Mouse (Mus musculus) large intestine, adult 2 months (tissue): ENCODE results near the gene Heatr5a. TPM values are rescaled to one million over a fixed set of nuclear protein-coding genes. Genes with fewer than 3 reads are reported as not detected.

Experiments used
- DNase-seq: peaks from one replicate; pipeline ENCODE4 v3.0.0-alpha.2; 2012; ENCODE audit warnings: low read depth, low spot score
- WGBS: fragments of 180-500 bp; shearing (Covaris S2); methylation state at CpG from one replicate; pipeline ENCODE4 v1.1.7; 2018; 5-methylcytosine and 5-hydroxymethylcytosine counted together
- polyA plus RNA-seq: library from polyadenylated mRNA; depleted of rRNA; stranded (reverse); fragments of >200 nt; gene quantifications from 2 replicates; pipeline ENCODE4 v1.2.3, GENCODE M21; 2012

The Heatr5a gene
- polyA plus RNA-seq, 1 experiment = 19.4 TPM

DNA sequence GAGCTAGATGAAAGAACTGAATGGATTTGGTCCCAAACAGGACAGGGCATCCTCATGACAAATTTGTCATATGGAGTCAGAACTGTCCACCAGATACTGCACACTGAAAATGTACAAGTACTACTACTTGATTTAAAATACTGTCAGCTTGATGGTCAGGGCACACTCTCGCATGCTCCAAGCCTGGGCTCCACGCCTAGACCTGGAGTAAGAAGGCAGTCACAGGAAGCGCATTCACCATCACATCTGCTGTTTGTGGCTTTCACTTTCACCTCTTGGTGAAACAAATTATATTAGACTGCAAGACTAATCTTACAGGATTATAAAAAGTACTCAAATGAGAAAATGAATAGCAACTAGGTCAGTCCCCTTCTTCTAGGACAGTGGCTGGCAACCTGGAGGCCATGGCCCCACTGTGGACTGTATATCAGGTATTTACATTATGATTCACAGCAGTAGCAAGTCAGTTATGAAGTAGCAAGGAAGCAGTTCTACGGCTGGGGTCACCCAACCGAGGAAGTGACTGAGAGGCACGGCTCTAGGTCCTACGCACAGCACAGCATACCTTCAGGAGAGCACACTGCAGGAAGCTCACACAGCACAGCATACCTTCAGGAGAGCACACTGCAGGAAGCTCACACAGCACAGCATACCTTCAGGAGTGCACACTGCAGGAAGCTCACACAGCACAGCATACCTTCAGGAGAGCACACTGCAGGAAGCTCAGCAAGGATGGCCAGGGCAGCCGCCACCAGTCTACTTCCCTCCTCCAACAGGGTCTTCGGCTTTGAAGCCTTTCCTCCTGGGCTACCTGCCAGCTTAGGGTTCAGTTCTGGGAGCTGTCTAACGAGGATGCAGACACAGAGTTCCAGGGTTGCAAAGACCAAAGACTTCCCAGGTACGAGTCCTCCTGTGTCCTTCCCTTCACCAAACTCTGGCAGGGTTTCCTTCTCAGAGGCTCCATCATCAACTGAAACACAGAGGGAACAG, 83.5 kb downstream of the Heatr5a start:
- WGBS = 45% methylated on average over 11 of the region's 11 CpGs
- no peak for DNase-seq

DNA sequence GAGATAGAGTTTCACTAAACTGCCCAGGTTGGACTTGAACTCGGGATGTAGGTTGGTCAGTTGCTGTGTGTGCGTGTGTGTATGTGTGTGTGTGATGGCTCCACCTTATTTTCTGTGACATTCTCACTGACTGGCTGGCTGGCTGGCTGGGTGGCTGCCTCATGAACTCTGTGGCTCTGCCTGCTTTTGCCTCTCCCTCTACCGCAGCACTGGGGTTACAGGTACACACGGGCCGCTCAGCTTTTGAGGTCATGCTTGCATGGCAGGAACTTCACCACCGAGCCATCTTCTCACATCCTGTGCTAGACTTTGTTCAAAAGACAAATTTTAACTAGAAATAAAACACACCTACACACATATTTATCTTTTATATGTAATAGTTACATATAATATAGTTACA, 84.8 kb downstream of the Heatr5a start:
- no peak for DNase-seq
- WGBS = 92% methylated on average over 6 of the region's 6 CpGs

DNA sequence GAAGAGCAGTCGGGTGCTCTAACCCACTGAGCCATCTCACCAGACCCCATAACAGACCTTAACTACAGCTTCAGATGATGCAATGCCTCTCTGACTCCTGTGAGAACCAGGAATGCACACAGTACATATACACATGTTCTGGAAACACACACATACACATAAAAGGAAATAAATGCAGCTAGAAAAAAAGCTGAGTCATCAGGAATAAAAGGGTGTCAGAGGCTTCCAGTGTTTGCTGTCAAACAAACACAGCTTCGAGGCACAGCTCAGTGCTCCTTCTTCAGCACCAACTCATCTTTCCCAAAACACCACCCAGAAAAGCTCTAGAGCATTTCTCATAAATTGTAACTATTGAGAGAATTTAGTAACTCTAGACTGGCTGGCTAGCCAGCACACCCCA, 86.3 kb downstream of the Heatr5a start:
- WGBS = 61% methylated on average over 2 of the region's 2 CpGs
- no peak for DNase-seq

DNA sequence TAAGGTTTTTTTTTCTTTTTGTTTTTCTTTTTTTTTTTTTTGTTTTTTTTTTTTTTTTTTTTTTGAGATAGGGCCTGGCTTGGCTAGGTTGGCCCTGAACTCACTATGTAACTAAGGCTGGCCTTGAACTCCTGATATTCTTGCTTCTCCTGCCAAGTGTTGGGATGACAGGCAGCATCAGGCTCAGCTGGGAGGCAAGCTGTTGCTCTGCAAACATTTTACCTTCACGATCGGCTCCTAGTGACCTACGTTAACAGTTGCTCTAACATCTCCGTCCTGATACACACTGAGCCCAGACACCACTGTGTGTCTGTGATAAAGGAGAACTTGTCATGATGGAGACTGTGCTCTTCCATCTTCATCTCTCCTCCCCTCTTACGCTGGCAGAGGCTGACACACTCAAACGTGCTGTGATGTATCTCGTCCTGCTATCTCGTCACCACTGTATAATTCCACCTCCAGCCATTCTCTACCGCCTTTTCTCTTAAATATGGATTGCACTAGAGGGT, 87.8 kb downstream of the Heatr5a start:
- DNase-seq = no peak
- whole genome bisulfite sequencing = 95% methylated on average over 9 of the region's 9 CpGs

DNA sequence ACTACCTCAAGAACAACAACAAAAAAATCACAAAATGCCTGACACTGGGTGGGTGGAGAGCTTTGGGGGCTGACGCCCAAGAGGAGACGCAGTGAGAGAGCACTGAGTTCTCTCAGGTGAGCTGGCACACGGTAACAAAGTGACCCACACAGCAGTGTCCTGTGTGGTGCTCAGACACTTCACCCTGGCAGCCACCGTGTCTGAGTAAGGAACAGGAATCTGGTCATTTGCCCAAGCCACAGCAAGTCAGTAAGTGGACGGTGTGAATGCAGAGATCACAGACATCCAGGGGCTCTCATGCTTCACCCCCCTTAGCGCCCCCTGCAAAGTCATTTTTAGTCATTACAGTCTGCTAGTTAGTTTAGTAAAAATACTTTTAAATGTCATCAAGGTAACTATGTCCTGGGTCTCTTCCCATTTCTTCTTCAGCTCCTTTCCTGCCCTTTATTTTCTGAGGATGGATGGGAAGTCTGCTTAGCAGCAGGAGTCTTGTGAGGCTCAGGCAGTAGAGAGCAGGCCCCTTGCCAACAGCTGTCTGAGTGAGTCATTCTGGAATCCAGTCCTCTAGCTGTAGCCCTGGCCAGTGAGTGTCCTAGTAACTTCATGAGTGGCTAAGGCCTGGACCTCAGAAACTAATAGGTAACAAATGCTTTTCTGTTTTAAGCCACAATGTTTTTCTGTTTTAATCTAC, 88.4 kb downstream of the Heatr5a start:
- DNase-seq = no peak
- 81% methylated on average over 6 of the region's 6 CpGs for WGBS

DNA sequence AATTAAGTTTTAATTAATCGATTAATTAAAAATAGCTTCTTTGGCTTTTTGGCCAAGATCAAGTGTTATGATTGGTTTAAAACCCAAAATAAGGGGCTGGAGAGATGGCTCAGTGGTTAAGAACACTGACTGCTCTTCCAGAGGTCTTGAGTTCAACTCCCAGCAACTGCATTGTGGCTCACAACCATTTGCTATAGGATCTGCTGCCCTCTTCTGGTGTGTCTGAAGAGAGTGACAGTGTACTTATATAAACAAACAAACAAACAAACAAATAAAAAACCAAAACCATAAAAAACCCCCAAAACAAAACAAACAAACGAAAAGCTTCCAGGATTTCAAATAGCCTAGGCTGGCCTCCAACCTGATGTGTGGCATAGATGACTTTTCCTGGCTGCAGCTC, 89.3 kb downstream of the Heatr5a start:
- DNase-seq = no peak
- 94% methylated on average over 2 of the region's 2 CpGs for WGBS

DNA sequence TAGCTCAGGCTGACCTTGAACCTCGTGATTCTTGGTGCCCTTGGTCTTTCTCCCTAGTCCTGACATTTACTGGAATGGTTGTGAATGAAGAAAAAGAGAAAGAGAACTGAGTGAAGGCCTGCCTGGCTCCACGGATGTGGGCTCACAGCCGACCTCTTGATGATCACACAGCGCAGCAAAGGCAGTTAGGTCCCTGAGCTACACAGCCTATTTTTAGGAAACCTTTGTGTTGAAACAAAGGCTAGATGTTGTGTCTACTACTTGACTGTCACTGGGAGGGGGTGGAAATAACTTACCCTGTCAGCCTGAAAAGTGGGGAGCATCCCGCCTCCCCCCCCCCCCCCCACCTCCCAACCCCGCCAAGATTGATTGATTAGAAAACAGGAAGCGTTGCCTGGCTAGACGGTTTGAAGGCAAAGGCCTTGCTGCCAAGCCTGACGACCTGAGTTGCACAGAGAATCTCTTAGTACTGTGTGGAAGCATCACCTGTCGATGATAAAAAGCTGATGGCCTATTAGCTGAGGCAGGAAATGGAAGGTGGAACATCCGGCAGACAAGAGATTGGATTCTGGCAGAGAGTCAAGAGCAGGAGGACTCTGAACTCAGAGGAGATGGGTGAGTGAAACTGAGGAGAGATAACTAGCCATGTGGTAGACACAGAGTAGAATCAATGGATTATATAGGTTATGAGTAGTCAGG, 99.5 kb downstream of the Heatr5a start:
- DNase-seq = no peak

DNA sequence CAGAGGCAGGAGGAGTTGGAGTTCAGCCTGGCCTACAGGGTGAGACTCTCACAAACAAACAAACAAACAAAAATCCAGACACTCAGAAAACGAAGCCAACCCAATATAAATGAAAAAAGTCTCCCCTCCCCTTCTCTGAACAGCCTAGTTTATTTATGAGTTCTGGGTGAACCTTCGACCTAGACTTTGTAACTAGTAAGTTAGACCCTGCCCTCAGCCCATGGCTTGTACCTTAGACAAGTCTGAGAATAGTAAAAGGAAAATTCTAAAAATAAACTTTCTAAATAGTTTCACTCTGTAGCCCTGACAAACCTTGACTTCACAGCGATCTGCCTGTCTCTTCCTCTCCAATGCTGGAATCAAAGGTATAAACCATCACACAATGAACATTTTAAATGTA, 101.6 kb downstream of the Heatr5a start:
- DNase-seq = no peak
- WGBS = 61% methylated on average over 3 of the region's 3 CpGs

More for the DNA sequence above, 99.5 kb downstream of the Heatr5a start:
- 70% methylated on average over 11 of the region's 11 CpGs for WGBS

DNA sequence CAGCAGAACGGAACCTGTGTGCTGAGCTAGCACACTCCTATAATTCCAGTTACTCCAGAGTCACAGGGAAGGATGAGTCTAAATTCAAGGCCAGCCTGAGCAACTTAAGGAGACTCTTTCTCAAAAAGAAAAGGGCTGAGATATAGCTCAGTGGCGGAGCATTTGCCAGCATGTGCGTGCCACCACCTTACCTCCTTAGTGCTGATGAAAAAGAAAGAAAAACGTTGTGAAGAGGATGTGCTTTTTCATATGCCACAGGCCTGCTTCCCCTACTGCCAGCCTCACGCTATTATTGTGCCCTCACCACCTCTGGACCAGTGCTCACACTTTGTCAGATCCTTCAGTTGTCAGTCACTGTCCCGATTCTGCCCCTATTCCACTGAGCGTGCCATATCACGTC, 104.0 kb downstream of the Heatr5a start:
- WGBS = 83% methylated on average over 8 of the region's 8 CpGs
- no peak for DNase-seq

DNA sequence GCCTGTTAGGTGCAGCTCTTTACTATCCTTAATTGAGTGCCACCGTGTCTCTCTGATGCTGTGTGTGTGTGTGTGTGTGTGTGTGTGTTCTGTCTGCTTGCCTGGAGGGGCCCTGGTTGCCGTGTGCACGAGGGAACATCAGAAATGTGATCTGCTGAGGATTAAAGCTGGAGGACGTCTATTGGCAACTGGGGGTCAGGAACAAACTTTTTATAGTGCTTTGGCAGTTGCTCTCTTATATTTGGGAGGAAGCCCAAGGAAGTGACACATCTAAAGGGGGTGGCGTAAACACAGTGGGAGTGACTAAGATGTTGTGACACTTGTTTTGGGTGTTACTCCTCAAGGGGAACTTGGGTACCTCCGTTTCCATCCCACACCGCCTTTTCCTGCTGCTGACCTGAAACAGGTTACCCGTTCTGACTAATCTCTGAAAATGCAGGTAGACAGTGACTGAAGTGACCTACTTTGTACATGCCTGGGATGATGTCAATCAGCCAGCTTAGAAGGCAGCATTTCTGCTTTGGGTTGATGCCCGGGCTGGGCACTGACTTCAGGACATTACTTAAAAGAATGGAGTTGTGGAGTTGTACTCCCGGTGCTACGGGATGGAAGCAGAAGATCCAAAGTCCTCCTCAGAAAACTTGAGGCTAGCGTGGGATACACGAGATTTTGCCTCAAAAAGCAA, 104.8 kb downstream of the Heatr5a start:
- 51% methylated on average over 13 of the region's 13 CpGs for WGBS
- DNase-seq = no peak

DNA sequence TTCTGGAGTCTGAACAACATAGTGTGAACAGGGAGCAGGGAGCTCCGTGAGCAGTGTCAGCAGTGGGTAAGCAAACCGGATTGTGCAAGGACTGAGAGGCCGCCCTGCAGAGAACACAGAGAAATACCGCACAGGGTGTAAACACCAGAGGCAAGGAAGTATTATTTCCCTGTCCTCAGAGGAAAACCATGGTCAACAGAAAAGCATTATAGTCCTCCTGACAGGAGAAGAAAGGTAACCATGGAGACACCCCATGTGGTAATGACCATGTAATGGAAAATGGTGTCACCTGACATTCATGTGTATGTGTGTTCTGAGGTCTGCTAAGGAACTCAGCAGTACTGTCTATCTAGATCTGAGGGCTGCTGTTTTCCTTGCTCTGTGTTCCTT, 105.3 kb downstream of the Heatr5a start:
- DNase-seq = no peak
- WGBS = 8% methylated on average over 4 of the region's 4 CpGs

DNA sequence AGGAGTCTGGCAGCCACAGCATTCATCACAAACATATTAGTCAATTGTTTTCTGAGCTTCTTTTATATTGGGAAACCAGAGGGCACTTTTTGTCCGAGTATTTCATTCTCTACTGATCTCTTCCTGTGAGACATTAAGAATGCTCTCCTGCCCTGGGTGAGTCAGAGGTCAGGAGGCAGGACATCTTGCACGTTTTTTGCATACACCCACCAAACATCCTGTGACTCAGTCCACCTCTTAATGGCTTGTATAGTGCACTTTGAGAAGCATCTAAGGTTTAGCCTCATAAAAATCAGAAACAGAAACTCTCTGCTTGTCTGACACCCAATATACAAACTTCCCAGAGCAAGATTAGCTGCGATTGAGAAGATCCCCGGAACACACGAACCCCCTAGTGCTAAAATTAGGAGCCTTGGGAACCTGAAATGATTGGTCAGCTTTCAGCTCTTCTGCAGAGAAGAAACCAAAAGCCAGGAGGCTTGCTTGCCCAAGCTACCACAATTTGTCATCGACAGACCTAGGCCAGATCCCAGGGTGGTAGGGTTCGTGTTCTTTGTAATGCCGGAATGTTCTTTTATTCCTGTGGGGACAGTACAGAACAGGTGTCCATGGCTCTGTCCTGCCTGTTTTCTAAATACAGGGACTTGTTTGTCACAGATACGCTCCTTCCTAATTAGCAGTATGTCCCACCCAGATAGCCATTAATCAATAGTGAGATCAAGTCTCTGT, 105.9 kb downstream of the Heatr5a start:
- 33% methylated on average over 9 of the region's 9 CpGs for WGBS
- DNase-seq = no peak

DNA sequence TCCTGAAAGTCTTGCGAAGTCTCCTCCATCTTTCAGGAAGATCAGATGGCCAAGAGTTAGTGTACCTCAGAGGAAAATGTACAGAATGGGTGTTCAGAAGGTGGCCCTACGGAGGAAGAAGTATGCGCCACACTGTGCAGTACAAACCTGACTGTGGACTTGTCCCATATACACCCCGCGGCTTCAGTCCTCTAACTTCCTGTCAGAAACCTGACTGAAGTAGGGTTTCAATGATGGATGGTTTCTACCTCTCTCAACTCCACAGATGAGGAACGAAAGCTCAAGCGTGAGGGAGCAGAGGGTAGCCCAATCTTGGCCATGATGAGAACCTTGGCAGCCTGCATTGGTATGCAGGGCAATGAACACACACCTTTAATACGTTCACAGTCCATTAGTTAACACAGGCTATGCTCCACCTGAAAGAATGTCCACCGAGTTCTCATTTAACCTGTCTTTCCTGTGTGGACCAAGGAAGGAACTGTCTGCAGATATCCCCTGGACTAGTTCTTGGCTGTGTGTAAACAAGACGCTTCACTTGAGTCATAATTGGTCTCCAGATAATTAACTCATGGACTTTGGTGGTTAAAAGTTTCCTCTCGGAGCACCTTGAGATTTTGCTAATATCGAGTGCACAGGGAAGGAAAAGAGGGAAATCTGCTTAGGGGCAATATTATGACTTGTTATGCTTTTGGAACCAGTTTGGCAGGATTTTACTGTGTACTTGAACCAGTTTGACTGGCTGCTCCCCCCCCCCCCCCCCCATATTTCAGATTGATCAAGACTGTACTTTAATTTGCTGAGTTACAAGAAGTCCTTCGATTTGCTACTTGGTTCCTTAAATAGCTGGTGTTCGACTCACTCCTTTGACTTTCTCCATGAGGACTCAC, 107.8 kb downstream of the Heatr5a start:
- no peak for DNase-seq
- WGBS = 54% methylated on average over 14 of the region's 14 CpGs

DNA sequence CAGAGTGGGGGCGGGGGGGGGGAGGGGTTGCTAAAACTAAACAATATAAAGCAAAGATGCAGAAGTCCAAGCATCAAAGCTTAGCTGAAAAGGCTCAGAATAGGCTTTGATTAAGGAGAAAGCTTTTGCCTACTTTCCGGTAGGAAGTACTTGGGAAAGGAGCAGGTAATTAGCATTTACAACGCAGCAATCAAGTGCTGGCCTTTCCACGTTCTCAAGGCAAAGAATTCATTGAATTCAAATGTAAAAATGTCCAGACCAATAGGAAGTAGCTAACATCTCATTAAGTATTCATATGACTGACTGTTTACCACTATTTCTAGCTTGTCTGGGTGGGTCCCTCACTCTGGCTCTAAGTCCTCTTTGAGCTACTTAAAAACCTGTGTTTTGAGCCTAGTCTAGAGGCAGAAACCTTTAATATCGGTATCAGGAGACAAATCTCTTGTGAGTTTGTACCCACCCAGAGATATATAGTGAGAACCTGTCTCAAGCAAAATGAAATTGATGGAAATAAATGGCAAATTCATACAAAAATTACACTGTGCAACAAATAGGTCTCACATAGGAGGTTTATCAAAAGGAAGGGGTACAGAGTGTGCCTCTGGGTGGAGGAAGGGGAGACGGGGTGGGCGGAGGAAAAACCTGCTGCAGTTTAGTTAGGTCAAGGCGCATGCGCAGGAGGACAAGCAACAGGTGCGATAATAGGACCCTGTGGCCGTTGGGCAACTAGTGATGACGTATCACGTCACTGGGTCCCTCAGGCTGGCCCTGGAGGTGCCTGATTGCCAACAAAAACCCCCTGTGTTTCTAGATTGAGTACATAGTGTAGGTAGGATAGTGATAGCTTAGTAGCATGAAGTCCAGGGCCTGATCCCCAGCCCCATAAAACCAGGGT, 112.7 kb downstream of the Heatr5a start:
- 76% methylated on average over 13 of the region's 13 CpGs for WGBS
- no peak for DNase-seq

DNA sequence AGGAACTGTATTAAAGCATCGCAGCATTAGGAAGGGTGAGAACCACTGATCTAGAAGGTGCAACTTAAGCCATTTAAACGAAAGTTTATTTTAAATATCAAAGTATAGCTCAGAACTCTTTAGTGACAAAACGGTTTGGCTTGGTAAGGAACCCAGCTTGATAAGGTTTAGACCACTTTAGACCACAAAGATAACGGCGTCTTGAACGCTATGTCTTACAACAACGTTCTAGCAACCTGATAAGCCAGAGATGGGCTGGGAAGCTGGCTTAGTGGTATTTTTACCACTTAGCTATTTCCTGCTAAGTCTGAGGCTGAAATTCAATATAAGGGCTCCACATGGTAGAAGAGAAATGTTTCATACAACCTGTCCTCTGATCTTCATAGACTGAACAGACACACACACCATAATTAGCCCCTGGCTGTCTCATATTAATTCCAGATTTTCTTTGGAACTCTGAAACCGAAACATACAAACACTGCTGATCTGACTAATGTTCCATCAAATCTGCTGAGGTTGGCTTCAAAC, 114.3 kb downstream of the Heatr5a start:
- no peak for DNase-seq
- WGBS = 85% methylated on average over 8 of the region's 8 CpGs

DNA sequence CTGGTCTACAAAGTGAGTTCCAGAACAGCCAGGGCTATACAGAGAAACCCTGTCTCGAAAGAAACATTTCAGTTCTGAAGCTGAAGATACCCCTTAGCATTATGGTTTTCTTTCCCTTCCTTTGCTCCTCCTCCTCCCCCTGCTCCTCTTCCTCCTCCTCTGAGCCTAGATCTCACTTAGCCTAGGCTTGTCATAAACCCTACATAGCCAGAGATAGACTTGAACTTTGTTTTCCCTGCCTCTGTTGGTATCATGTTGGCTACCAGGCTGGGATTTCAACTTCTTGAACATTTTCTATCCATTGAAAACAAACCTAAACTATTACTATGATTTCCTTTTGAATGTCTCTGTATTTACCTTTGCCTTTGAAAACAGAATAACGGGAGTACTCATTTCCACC, 115.2 kb downstream of the Heatr5a start:
- no peak for DNase-seq
- 92% methylated on average over 2 of the region's 2 CpGs for WGBS

DNA sequence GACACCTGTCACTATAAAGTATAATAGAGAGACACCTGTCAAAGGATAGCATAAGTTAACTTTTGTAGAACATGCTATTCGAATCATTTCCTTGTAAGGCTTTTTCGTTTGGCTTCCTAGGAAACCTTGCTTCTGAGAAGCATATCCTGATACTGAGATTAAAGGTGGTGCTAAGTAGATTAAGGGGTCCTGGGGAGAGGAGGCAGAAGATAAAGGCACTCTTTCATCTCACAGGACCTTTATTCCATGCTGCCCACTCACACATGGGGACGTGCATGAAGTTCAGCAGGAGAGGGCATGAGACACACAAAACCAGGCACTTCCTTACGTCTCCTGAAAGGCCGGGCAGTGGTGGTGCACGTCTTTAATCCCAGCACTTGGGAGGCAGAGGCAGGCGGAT, 115.7 kb downstream of the Heatr5a start:
- WGBS = 80% methylated on average over 7 of the region's 7 CpGs
- DNase-seq = no peak
